In the genomic region with DNA sequence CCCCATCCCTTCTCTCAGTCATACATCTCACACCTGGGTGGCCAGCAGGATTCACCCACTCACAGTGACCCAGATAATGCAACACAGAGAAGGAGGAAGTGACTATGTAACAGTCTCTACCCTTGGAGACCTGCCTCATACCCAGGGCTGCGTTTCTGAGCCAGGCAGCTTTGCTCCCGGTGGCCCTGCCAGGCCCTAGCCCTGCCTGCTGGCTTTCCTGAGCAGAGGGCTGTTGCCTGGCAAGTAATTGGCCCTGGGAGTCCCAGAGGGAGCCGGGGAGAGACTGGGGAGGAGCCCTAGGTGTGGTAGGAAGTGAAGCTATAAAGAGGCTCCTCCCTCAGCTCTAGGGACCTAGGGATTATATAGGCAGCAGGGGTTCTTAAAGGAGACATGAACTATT, we compare ENCODE assay signal across 14 mouse cellular contexts. TPM values are rescaled to one million over a fixed set of nuclear protein-coding genes. Genes with fewer than 3 reads are reported as not detected.
DNase-seq lines count a peak whose midpoint lies in the region; ATAC-seq lines count a peak whose summit lies in the region.
"Had no signal": no experiment of that assay in that cellular context is flagged by ENCODE, and none has a peak within 500 bp of the region (broad histone marks: within the 10 kb centered on the region; RNA-seq: fewer than 3 reads in every experiment).

No protein-coding gene starts in this region.

- H3K4me3 ChIP-seq in forebrain, embryonic 12.5 days (replicated peaks) = no peak overlapping the region
- H3K4me3 ChIP-seq: heart, embryonic 13.5 days; limb, embryonic 12.5 days; lung, embryonic 15.5 days had no signal

- no peak overlapping the region for H3K27ac ChIP-seq in forebrain, embryonic 12.5 days
- H3K27ac ChIP-seq: heart, embryonic 13.5 days; hindbrain, embryonic 14.5 days; limb, embryonic 12.5 days; lung, embryonic 15.5 days had no signal

- H3K4me1 ChIP-seq in forebrain, embryonic 12.5 days = peaks cover 4% of the 10 kb centered on the region; the same call in 1 of the 2 replicates
- H3K4me1 ChIP-seq: heart, embryonic 13.5 days; lung, embryonic 15.5 days had no signal

- WGBS in large intestine, adult 2 months = under 1% methylated on average over 3 of the region's 3 CpGs
- 20% methylated on average over 3 of the region's 3 CpGs for WGBS in forebrain, embryonic 12.5 days

- no peaks in the 10 kb centered on the region; the same call in 1 of the 2 replicates for H3K27me3 ChIP-seq in forebrain, embryonic 12.5 days
- H3K27me3 ChIP-seq: limb, embryonic 12.5 days; lung, embryonic 15.5 days had no signal

- peak; percentile 74 for DNase-seq in adrenal gland, postnatal 10 days
- no peak for DNase-seq in adrenal gland, adult 18-20 months (ENCODE audit: low spot score in 2 of 2)
- peak; percentile 3 to 4 for DNase-seq in B cell, adult 2 months
- DNase-seq in cerebellum, adult 8-10 months = peak; percentile 54
- peak; percentile 57 for DNase-seq in large intestine, adult 2 months (ENCODE audit: low read depth, low spot score)
- DNase-seq in ovary, postnatal 14 days (ENCODE audit: low spot score) = no peak
- DNase-seq in testis, postnatal 10 days (ENCODE audit: low spot score) = no peak
- DNase-seq: kidney, postnatal 4 days; midbrain, embryonic 14.5 days had no signal

- no peak for ATAC-seq in forebrain, embryonic 12.5 days (ENCODE audit: low FRiP score)

- no peaks in the 10 kb centered on the region for H3K36me3 ChIP-seq in forebrain, embryonic 12.5 days (replicated peaks)
- H3K36me3 ChIP-seq: heart, embryonic 13.5 days; limb, embryonic 12.5 days; lung, embryonic 15.5 days had no signal

- H3K9me3 ChIP-seq in forebrain, embryonic 12.5 days = no peaks in the 10 kb centered on the region
- H3K9me3 ChIP-seq: heart, embryonic 13.5 days; limb, embryonic 12.5 days; lung, embryonic 15.5 days had no signal

- H3K4me2 ChIP-seq in forebrain, embryonic 12.5 days = no peak overlapping the region
- H3K4me2 ChIP-seq: heart, embryonic 13.5 days; hindbrain, embryonic 14.5 days; limb, embryonic 12.5 days; lung, embryonic 15.5 days had no signal

- no peak overlapping the region for H3K9ac ChIP-seq in forebrain, embryonic 12.5 days
- H3K9ac ChIP-seq: heart, embryonic 13.5 days; hindbrain, embryonic 14.5 days; limb, embryonic 12.5 days; lung, embryonic 15.5 days had no signal

RNA-seq across cellular contexts. Expression of a gene that starts 1.7 kb away (rescaled TPM):
- total RNA-seq in adrenal gland, postnatal 10 days (2021) = under 1 TPM; 0.72 to 0.79 TPM
- total RNA-seq in adrenal gland, adult 18-20 months (2021) = 1 to 10 TPM in 1 of 2 experiments, under 1 TPM in 1; 0.99 to 1.3 TPM
- polyA plus RNA-seq in large intestine, adult 2 months (2012; rRNA removed) = 1.2 and 1.9 TPM in 2 replicates
- not detected in 2 replicates for polyA plus RNA-seq in forebrain, embryonic 12.5 days (2016; fragmentation: Nextera tagmentation; extraction: Ambion mirVana)
- polyA plus RNA-seq: heart, embryonic 13.5 days; hindbrain, embryonic 14.5 days; limb, embryonic 12.5 days; lung, embryonic 15.5 days; midbrain, embryonic 14.5 days had no signal

RNA-seq across cellular contexts. Expression of a gene that starts 41.2 kb away (rescaled TPM):
- 10 to 100 TPM; 63.1 to 63.7 TPM for total RNA-seq in adrenal gland, postnatal 10 days (2021)
- total RNA-seq in adrenal gland, adult 18-20 months (2021) = 10 to 100 TPM; 84.7 to 87.7 TPM
- polyA plus RNA-seq in large intestine, adult 2 months (2012; rRNA removed) = 68.6 and 69.0 TPM in 2 replicates
- 77.4 and 80.5 TPM in 2 replicates for polyA plus RNA-seq in forebrain, embryonic 12.5 days (2016; fragmentation: Nextera tagmentation; extraction: Ambion mirVana)

RNA-seq across cellular contexts. Expression of a gene that starts 41.8 kb away (rescaled TPM):
- 1 to 10 TPM in 1 of 2 experiments, under 1 TPM in 1; 0.57 to 1.6 TPM for total RNA-seq in adrenal gland, postnatal 10 days (2021)
- total RNA-seq in adrenal gland, adult 18-20 months (2021) = 1 to 10 TPM; 1.6 to 3.1 TPM
- 123 and 147 TPM in 2 replicates for polyA plus RNA-seq in large intestine, adult 2 months (2012; rRNA removed)
- polyA plus RNA-seq in forebrain, embryonic 12.5 days (2016; fragmentation: Nextera tagmentation; extraction: Ambion mirVana) = not detected in 2 replicates
- polyA plus RNA-seq: heart, embryonic 13.5 days; hindbrain, embryonic 14.5 days; limb, embryonic 12.5 days had no signal

RNA-seq across cellular contexts. Expression of a gene that starts 43.6 kb away (rescaled TPM):
- total RNA-seq in adrenal gland, postnatal 10 days (2021) = 10 to 100 TPM; 16.9 to 18.2 TPM
- total RNA-seq in adrenal gland, adult 18-20 months (2021) = 10 to 100 TPM; 21.9 to 24.2 TPM
- 0.48 and 0.70 TPM in 2 replicates for polyA plus RNA-seq in large intestine, adult 2 months (2012; rRNA removed)
- 0.70 and 0.91 TPM in 2 replicates for polyA plus RNA-seq in forebrain, embryonic 12.5 days (2016; fragmentation: Nextera tagmentation; extraction: Ambion mirVana)
- polyA plus RNA-seq: heart, embryonic 13.5 days; hindbrain, embryonic 14.5 days; lung, embryonic 15.5 days; midbrain, embryonic 14.5 days had no signal

RNA-seq across cellular contexts. Expression of a gene that starts 53.1 kb away (rescaled TPM):
- 10 to 100 TPM; 52.9 to 56.9 TPM for total RNA-seq in adrenal gland, postnatal 10 days (2021)
- total RNA-seq in adrenal gland, adult 18-20 months (2021) = 100 to 1,000 TPM in 1 of 2 experiments, 10 to 100 TPM in 1; 97.0 to 115 TPM
- 38.1 and 44.0 TPM in 2 replicates for polyA plus RNA-seq in large intestine, adult 2 months (2012; rRNA removed)
- polyA plus RNA-seq in forebrain, embryonic 12.5 days (2016; fragmentation: Nextera tagmentation; extraction: Ambion mirVana) = 51.8 and 52.4 TPM in 2 replicates

Comparison
In these comparisons a context has a peak if more than half of its experiments do, and no peak if none do; other contexts are left out.
1. DNase-seq: peak in adrenal gland, postnatal 10 days (single experiment), B cell, adult 2 months (2 of 2), cerebellum, adult 8-10 months (single experiment) and large intestine, adult 2 months (single experiment); none in adrenal gland, adult 18-20 months (0 of 2), ovary, postnatal 14 days (single experiment) and testis, postnatal 10 days (single experiment).